Mouse (Mus musculus): ENCODE results near the gene Gm20425. TPM values are rescaled to one million over a fixed set of nuclear protein-coding genes. Genes with fewer than 3 reads are reported as not detected.

The Gm20425 gene
- polyA plus RNA-seq, 1 experiment = not detected

- TF ChIP-seq MYOD1 (IDR thresholded peaks at IDR 0.05; ENCODE audit: control insufficient read depth, insufficient read length, low read depth) = no peak
- TF ChIP-seq MYOG (IDR thresholded peaks at IDR 0.05; ENCODE audit: control insufficient read depth, extremely low read depth, insufficient read length) = no peak
- no peak for TF ChIP-seq USF1 (IDR thresholded peaks at IDR 0.05; ENCODE audit: low read depth)
- no peak for TF ChIP-seq CEBPB (IDR thresholded peaks at IDR 0.05; ENCODE audit: low read depth)
- TF ChIP-seq MAX (IDR thresholded peaks at IDR 0.05) = no peak
- TF ChIP-seq CTCF (IDR thresholded peaks at IDR 0.05; ENCODE audit: control insufficient read depth, insufficient read depth, insufficient read length) = no peak
- TF ChIP-seq FOSL1 (IDR thresholded peaks at IDR 0.05; ENCODE audit: insufficient read depth, low read length, poor library complexity, severe bottlenecking) = no peak
- no peak overlapping the region for H3K4me3 ChIP-seq (ENCODE audit: insufficient read depth, poor library complexity, severe bottlenecking)
These were observed 83.4 kb downstream of the Gm20425 start for GRCm38 (mm10) chr9:103146703-103147102.

DNA sequence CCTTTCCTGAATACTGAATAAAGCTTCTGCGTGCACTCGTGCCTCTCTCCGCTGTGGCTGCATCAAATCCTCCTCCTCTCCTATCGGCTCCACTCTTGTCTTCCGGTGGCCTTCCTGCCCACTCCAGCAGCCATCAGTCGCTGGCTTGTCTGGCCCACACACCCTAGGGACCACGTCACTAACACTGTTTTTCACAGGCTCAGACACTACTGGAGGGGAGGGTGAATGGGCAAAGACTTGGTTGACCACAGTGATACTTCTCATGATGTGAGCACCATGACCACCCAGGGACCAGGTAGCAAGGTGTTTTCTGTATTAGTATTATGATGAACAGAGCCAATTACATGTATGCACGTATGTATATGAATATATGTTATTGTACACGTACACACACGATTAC is 83.8 kb downstream of the Gm20425 start:
- TF ChIP-seq MYOG (IDR thresholded peaks at IDR 0.05; ENCODE audit: control insufficient read depth, extremely low read depth, insufficient read length) = no peak
- TF ChIP-seq FOSL1 (IDR thresholded peaks at IDR 0.05; ENCODE audit: insufficient read depth, low read length, poor library complexity, severe bottlenecking) = no peak
- no peak for TF ChIP-seq USF1 (IDR thresholded peaks at IDR 0.05; ENCODE audit: low read depth)
- no peak for TF ChIP-seq MYOD1 (IDR thresholded peaks at IDR 0.05; ENCODE audit: control insufficient read depth, insufficient read length, low read depth)
- Histone ChIP-seq H3K79me3 (ENCODE audit: low read depth) (no peaks in the 10 kb centered on the region), H3K79me2 (ENCODE audit: control insufficient read depth, insufficient read depth) (no peaks in the 10 kb centered on the region), H3K27me3 (ENCODE audit: control insufficient read depth, insufficient read depth, insufficient read length) (no peaks in the 10 kb centered on the region), H3K36me3 (ENCODE audit: control insufficient read depth, insufficient read depth) (no peaks in the 10 kb centered on the region), H3K4me3 (ENCODE audit: insufficient read depth, poor library complexity, severe bottlenecking) (no peak overlapping the region), H3ac (ENCODE audit: control insufficient read depth, insufficient read length, low read depth) (no peak overlapping the region)

More at GRCm38 (mm10) chr9:103146703-103147102, 83.4 kb downstream of the Gm20425 start:
- no peaks in the 10 kb centered on the region for H3K36me3 ChIP-seq (ENCODE audit: control insufficient read depth, insufficient read depth)
- no peaks in the 10 kb centered on the region for H3K27me3 ChIP-seq (ENCODE audit: control insufficient read depth, insufficient read depth, insufficient read length)
- H3K79me3 ChIP-seq (ENCODE audit: low read depth) = no peaks in the 10 kb centered on the region
- no peak overlapping the region for H3ac ChIP-seq (ENCODE audit: control insufficient read depth, insufficient read length, low read depth)
- H3K79me2 ChIP-seq (ENCODE audit: control insufficient read depth, insufficient read depth) = no peaks in the 10 kb centered on the region

- Histone ChIP-seq H3K79me3 (ENCODE audit: low read depth) (no peaks in the 10 kb centered on the region), H3ac (ENCODE audit: control insufficient read depth, insufficient read length, low read depth) (no peak overlapping the region)
These were observed 84.8 kb downstream of the Gm20425 start for GRCm38 (mm10) chr9:103145351-103145750.

GRCm38 (mm10) chr9:103143881-103144280 is 86.2 kb downstream of the Gm20425 start:
- no peaks in the 10 kb centered on the region for H3K79me3 ChIP-seq (ENCODE audit: low read depth)
- no peaks in the 10 kb centered on the region for H3K27me3 ChIP-seq (ENCODE audit: control insufficient read depth, insufficient read depth, insufficient read length)
- no peaks in the 10 kb centered on the region for H3K79me2 ChIP-seq (ENCODE audit: control insufficient read depth, insufficient read depth)
- no peaks in the 10 kb centered on the region for H3K36me3 ChIP-seq (ENCODE audit: control insufficient read depth, insufficient read depth)
- H3ac ChIP-seq (ENCODE audit: control insufficient read depth, insufficient read length, low read depth) = no peak overlapping the region
- no peak for TF ChIP-seq FOSL1 (IDR thresholded peaks at IDR 0.05; ENCODE audit: insufficient read depth, low read length, poor library complexity, severe bottlenecking)
- TF ChIP-seq MYOD1 (IDR thresholded peaks at IDR 0.05; ENCODE audit: control insufficient read depth, insufficient read length, low read depth) = no peak
- no peak for TF ChIP-seq MAX (IDR thresholded peaks at IDR 0.05)
- no peak for TF ChIP-seq CEBPB (IDR thresholded peaks at IDR 0.05; ENCODE audit: low read depth)
- H3K4me3 ChIP-seq (ENCODE audit: insufficient read depth, poor library complexity, severe bottlenecking) = no peak overlapping the region

More at GRCm38 (mm10) chr9:103145351-103145750, 84.8 kb downstream of the Gm20425 start:
- H3K36me3 ChIP-seq (ENCODE audit: control insufficient read depth, insufficient read depth) = no peaks in the 10 kb centered on the region
- no peaks in the 10 kb centered on the region for H3K27me3 ChIP-seq (ENCODE audit: control insufficient read depth, insufficient read depth, insufficient read length)
- TF ChIP-seq MAX (IDR thresholded peaks at IDR 0.05) (no peak), USF1 (IDR thresholded peaks at IDR 0.05; ENCODE audit: low read depth) (no peak), CEBPB (IDR thresholded peaks at IDR 0.05; ENCODE audit: low read depth) (no peak), MYOG (IDR thresholded peaks at IDR 0.05; ENCODE audit: control insufficient read depth, extremely low read depth, insufficient read length) (no peak), FOSL1 (IDR thresholded peaks at IDR 0.05; ENCODE audit: insufficient read depth, low read length, poor library complexity, severe bottlenecking) (no peak), CTCF (IDR thresholded peaks at IDR 0.05; ENCODE audit: control insufficient read depth, insufficient read depth, insufficient read length) (no peak), MYOD1 (IDR thresholded peaks at IDR 0.05; ENCODE audit: control insufficient read depth, insufficient read length, low read depth) (no peak)
- H3K4me3 ChIP-seq (ENCODE audit: insufficient read depth, poor library complexity, severe bottlenecking) = no peak overlapping the region
- H3K79me2 ChIP-seq (ENCODE audit: control insufficient read depth, insufficient read depth) = no peaks in the 10 kb centered on the region

DNA sequence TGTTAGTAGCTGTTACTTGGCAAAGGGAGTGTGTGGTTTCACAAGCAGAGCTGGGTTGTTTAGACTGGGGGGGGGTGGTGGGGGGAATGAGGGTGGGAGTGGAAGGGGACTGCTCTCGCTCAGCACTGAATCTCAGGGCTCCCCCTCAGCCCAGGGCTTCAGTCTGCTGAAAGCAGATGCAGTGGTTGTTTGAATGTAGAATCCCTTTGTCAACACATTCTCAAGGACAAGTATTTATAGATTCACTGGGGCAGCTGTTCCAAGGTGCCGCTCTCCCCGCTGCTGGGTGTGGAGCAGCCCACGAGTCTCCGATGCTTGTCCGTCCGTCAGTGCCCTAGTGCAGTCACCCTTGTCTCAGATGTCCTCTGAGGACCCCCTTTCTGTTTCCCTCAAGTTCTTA is 88.8 kb downstream of the Gm20425 start:
- H3ac ChIP-seq (ENCODE audit: control insufficient read depth, insufficient read length, low read depth) = no peak overlapping the region
- TF ChIP-seq MYOD1 (IDR thresholded peaks at IDR 0.05; ENCODE audit: control insufficient read depth, insufficient read length, low read depth) (no peak), CTCF (IDR thresholded peaks at IDR 0.05; ENCODE audit: control insufficient read depth, insufficient read depth, insufficient read length) (no peak), FOSL1 (IDR thresholded peaks at IDR 0.05; ENCODE audit: insufficient read depth, low read length, poor library complexity, severe bottlenecking) (no peak), USF1 (IDR thresholded peaks at IDR 0.05; ENCODE audit: low read depth) (no peak), CEBPB (IDR thresholded peaks at IDR 0.05; ENCODE audit: low read depth) (no peak), MAX (IDR thresholded peaks at IDR 0.05) (no peak), MYOG (IDR thresholded peaks at IDR 0.05; ENCODE audit: control insufficient read depth, extremely low read depth, insufficient read length) (no peak)
- no peaks in the 10 kb centered on the region for H3K79me2 ChIP-seq (ENCODE audit: control insufficient read depth, insufficient read depth)
- no peaks in the 10 kb centered on the region for H3K79me3 ChIP-seq (ENCODE audit: low read depth)
- H3K36me3 ChIP-seq (ENCODE audit: control insufficient read depth, insufficient read depth) = no peaks in the 10 kb centered on the region
- no peak overlapping the region for H3K4me3 ChIP-seq (ENCODE audit: insufficient read depth, poor library complexity, severe bottlenecking)
- H3K27me3 ChIP-seq (ENCODE audit: control insufficient read depth, insufficient read depth, insufficient read length) = no peaks in the 10 kb centered on the region

GRCm38 (mm10) chr9:103140384-103140783 is 89.7 kb downstream of the Gm20425 start:
- Histone ChIP-seq H3ac (ENCODE audit: control insufficient read depth, insufficient read length, low read depth) (no peak overlapping the region), H3K4me3 (ENCODE audit: insufficient read depth, poor library complexity, severe bottlenecking) (no peak overlapping the region), H3K27me3 (ENCODE audit: control insufficient read depth, insufficient read depth, insufficient read length) (no peaks in the 10 kb centered on the region), H3K79me2 (ENCODE audit: control insufficient read depth, insufficient read depth) (no peaks in the 10 kb centered on the region), H3K36me3 (ENCODE audit: control insufficient read depth, insufficient read depth) (no peaks in the 10 kb centered on the region), H3K79me3 (ENCODE audit: low read depth) (no peaks in the 10 kb centered on the region)
- TF ChIP-seq USF1 (IDR thresholded peaks at IDR 0.05; ENCODE audit: low read depth) = no peak
- TF ChIP-seq CEBPB (IDR thresholded peaks at IDR 0.05; ENCODE audit: low read depth) = no peak
- no peak for TF ChIP-seq CTCF (IDR thresholded peaks at IDR 0.05; ENCODE audit: control insufficient read depth, insufficient read depth, insufficient read length)
- no peak for TF ChIP-seq MAX (IDR thresholded peaks at IDR 0.05)
- TF ChIP-seq MYOG (IDR thresholded peaks at IDR 0.05; ENCODE audit: control insufficient read depth, extremely low read depth, insufficient read length) = no peak
- no peak for TF ChIP-seq MYOD1 (IDR thresholded peaks at IDR 0.05; ENCODE audit: control insufficient read depth, insufficient read length, low read depth)
- TF ChIP-seq FOSL1 (IDR thresholded peaks at IDR 0.05; ENCODE audit: insufficient read depth, low read length, poor library complexity, severe bottlenecking) = no peak

Other genes starting within 250 kb of the Gm20425 start
- 0.20 TPM for gene Slco2a1, start 241.6 kb downstream of the Gm20425 start, polyA plus RNA-seq (2012; fragmentation: generic; extraction: Trizol)
- 1.7 TPM for gene Rab6b, start 118.5 kb downstream of the Gm20425 start, polyA plus RNA-seq (2012; fragmentation: generic; extraction: Trizol)
- 66.8 TPM for gene Srprb, start 28.2 kb downstream of the Gm20425 start, polyA plus RNA-seq (2012; fragmentation: generic; extraction: Trizol)
- gene Trf, start 137 bp upstream of the Gm20425 start, polyA plus RNA-seq (2012; fragmentation: generic; extraction: Trizol) = not detected
- gene 1300017J02Rik, start 74.8 kb upstream of the Gm20425 start, polyA plus RNA-seq (2012; fragmentation: generic; extraction: Trizol) = 0.30 TPM
- 32.2 TPM for gene Topbp1, start 74.9 kb upstream of the Gm20425 start, polyA plus RNA-seq (2012; fragmentation: generic; extraction: Trizol)
- gene Cdv3, start 135.5 kb upstream of the Gm20425 start, polyA plus RNA-seq (2012; fragmentation: generic; extraction: Trizol) = 89.2 TPM